Mouse (Mus musculus) cerebellum, adult 11 months (tissue): ENCODE measurements around the gene Arhgap18.

Source experiments
- DNase-seq: peaks from one replicate; pipeline ENCODE4 v3.0.0; 2022

Gene Arhgap18

GRCm38 (mm10) chr10:26780581-26780980 lies 27.4 kb downstream of the Arhgap18 start:
- DNase-seq: no peak

- no peak for DNase-seq
These were observed 36.5 kb downstream of the Arhgap18 start for GRCm38 (mm10) chr10:26789680-26790079.

- DNase-seq: no peak
These were observed 38.6 kb downstream of the Arhgap18 start for GRCm38 (mm10) chr10:26791810-26792209.

GRCm38 (mm10) chr10:26793013-26793412 lies 39.8 kb downstream of the Arhgap18 start:
- no peak for DNase-seq

- no peak for DNase-seq
These were observed 43.4 kb downstream of the Arhgap18 start for GRCm38 (mm10) chr10:26796432-26797286.

- no peak for DNase-seq
These were observed 44.1 kb downstream of the Arhgap18 start for GRCm38 (mm10) chr10:26797287-26797672.

- DNase-seq: no peak
These were observed 45.7 kb downstream of the Arhgap18 start for GRCm38 (mm10) chr10:26798752-26799411.

GRCm38 (mm10) chr10:26799562-26800051 lies 46.4 kb downstream of the Arhgap18 start:
- DNase-seq: no peak

- DNase-seq: no peak
These were observed 51.2 kb downstream of the Arhgap18 start for GRCm38 (mm10) chr10:26804351-26804983.

- no peak for DNase-seq
These were observed 51.8 kb downstream of the Arhgap18 start for GRCm38 (mm10) chr10:26805007-26805406.

GRCm38 (mm10) chr10:26806092-26806491 lies 52.9 kb downstream of the Arhgap18 start:
- DNase-seq: no peak

- no peak for DNase-seq
These were observed 56.8 kb downstream of the Arhgap18 start for GRCm38 (mm10) chr10:26810059-26810458.

- DNase-seq: no peak
These were observed 57.6 kb downstream of the Arhgap18 start for GRCm38 (mm10) chr10:26810810-26811209.

- no peak for DNase-seq
These were observed 58.1 kb downstream of the Arhgap18 start for GRCm38 (mm10) chr10:26811342-26811741.

- DNase-seq: no peak
These were observed 62.4 kb downstream of the Arhgap18 start for GRCm38 (mm10) chr10:26815646-26816045.

- no peak for DNase-seq
These were observed 67.1 kb downstream of the Arhgap18 start for GRCm38 (mm10) chr10:26820326-26820725.

- DNase-seq: no peak
These were observed 67.7 kb downstream of the Arhgap18 start for GRCm38 (mm10) chr10:26820936-26821335.

- DNase-seq: no peak
These were observed 70.8 kb downstream of the Arhgap18 start for GRCm38 (mm10) chr10:26823997-26824396.

GRCm38 (mm10) chr10:26825246-26825889 lies 72.1 kb downstream of the Arhgap18 start:
- no peak for DNase-seq

GRCm38 (mm10) chr10:26827315-26827714 lies 74.1 kb downstream of the Arhgap18 start:
- no peak for DNase-seq

- DNase-seq: no peak
These were observed 75.4 kb downstream of the Arhgap18 start for GRCm38 (mm10) chr10:26828412-26829137.

- no peak for DNase-seq
These were observed 78.8 kb downstream of the Arhgap18 start for GRCm38 (mm10) chr10:26832068-26832467.
